ENCODE assay signal across 19 mouse cellular contexts in the genomic region with DNA sequence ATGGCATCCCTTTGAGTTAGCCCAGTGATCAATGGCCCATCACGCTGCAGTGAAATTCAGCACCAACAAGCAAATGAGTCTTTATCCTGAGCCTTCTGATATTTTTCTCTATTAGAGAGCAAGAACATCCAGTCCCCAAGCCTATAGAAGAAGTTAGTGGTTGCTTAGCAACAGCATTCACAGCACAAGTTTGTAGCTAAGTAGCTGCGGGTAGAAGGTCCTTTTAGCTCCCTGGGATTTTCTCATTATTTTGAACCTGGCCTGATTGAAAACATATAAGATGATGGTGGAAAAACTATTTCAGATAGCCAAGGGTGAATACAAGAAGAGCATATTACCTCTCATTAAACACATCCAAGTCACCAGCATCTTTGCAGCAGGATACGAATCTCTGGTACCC.
A peak's percentile ranks its signal among the peaks of the same experiment; 100 is the strongest.
DNase-seq lines count a peak whose midpoint lies in the region; ATAC-seq and TF ChIP-seq lines count a peak whose summit lies in the region.
"Had no signal": no experiment of that assay in that cellular context is flagged by ENCODE, and none has a peak within 500 bp of the region (broad histone marks: within the 10 kb centered on the region; RNA-seq: fewer than 3 reads in every experiment).

No protein-coding gene starts in this region.

- H3K9me3 ChIP-seq in hindbrain, postnatal 0 days (ENCODE audit: low read length) = no peaks in the 10 kb centered on the region
- no peaks in the 10 kb centered on the region for H3K9me3 ChIP-seq in hindbrain, embryonic 13.5 days
- no peaks in the 10 kb centered on the region for H3K9me3 ChIP-seq in forebrain, embryonic 15.5 days
- H3K9me3 ChIP-seq: heart, embryonic 12.5 days; limb, embryonic 15.5 days had no signal

- DNase-seq in hindbrain, postnatal 0 days (ENCODE audit: low spot score) = peak; percentile 72
- peak; percentile 23 for DNase-seq in right cerebral cortex, adult 18-20 months
- DNase-seq in right cerebral cortex, postnatal 4 days = no peak
- peak; percentile 65 for DNase-seq in telencephalon, adult 2 months (ENCODE audit: low read depth, low spot score)
- DNase-seq in kidney, adult 8-10 months = no peak
- no peak for DNase-seq in cerebellum, adult 18-20 months
- DNase-seq: adrenal gland, postnatal 25 days; cerebellum, adult 11 months; gastrocnemius, postnatal 10 days; kidney, adult 9 months; lung, adult 2 months; right cerebral cortex, postnatal 25 days; thymus, postnatal 25 days had no signal

- no peak overlapping the region for H3K9ac ChIP-seq in hindbrain, postnatal 0 days (replicated peaks; ENCODE audit: low read length)
- no peak overlapping the region for H3K9ac ChIP-seq in hindbrain, embryonic 13.5 days
- H3K9ac ChIP-seq in forebrain, embryonic 15.5 days (replicated peaks) = no peak overlapping the region
- H3K9ac ChIP-seq: heart, embryonic 12.5 days; limb, embryonic 15.5 days had no signal

- 32% methylated on average over 3 of the region's 3 CpGs for WGBS in hindbrain, postnatal 0 days
- WGBS in hindbrain, embryonic 13.5 days = 39% methylated on average over 3 of the region's 3 CpGs
- WGBS in forebrain, embryonic 15.5 days = 21% methylated on average over 3 of the region's 3 CpGs

- no peaks in the 10 kb centered on the region for H3K27me3 ChIP-seq in hindbrain, postnatal 0 days (ENCODE audit: insufficient read depth, low read length)
- no peaks in the 10 kb centered on the region for H3K27me3 ChIP-seq in hindbrain, embryonic 13.5 days
- no peaks in the 10 kb centered on the region for H3K27me3 ChIP-seq in forebrain, embryonic 15.5 days
- H3K27me3 ChIP-seq: heart, embryonic 12.5 days; limb, embryonic 15.5 days had no signal

- no peak overlapping the region for H3K27ac ChIP-seq in hindbrain, postnatal 0 days
- no peak overlapping the region for H3K27ac ChIP-seq in hindbrain, embryonic 13.5 days
- no peak overlapping the region for H3K27ac ChIP-seq in forebrain, embryonic 15.5 days (replicated peaks)
- H3K27ac ChIP-seq: limb, embryonic 15.5 days had no signal

- H3K4me3 ChIP-seq in hindbrain, postnatal 0 days (ENCODE audit: low read length) = no peak overlapping the region
- H3K4me3 ChIP-seq in hindbrain, embryonic 13.5 days = no peak overlapping the region
- H3K4me3 ChIP-seq in forebrain, embryonic 15.5 days = no peak overlapping the region
- H3K4me3 ChIP-seq: erythroblast, embryonic 14.5 days; heart, embryonic 12.5 days; limb, embryonic 15.5 days had no signal

- no peak overlapping the region for H3K4me2 ChIP-seq in hindbrain, postnatal 0 days (ENCODE audit: low read depth, low read length)
- H3K4me2 ChIP-seq in hindbrain, embryonic 13.5 days = no peak overlapping the region
- no peak overlapping the region for H3K4me2 ChIP-seq in forebrain, embryonic 15.5 days (replicated peaks)
- H3K4me2 ChIP-seq: heart, embryonic 12.5 days; limb, embryonic 15.5 days had no signal

- TF ChIP-seq CTCF in hindbrain, postnatal 0 days (IDR thresholded peaks at IDR 0.05; ENCODE audit: low read depth) = no peak

- H3K36me3 ChIP-seq in hindbrain, postnatal 0 days (ENCODE audit: insufficient read depth, low read length) = no peaks in the 10 kb centered on the region
- H3K36me3 ChIP-seq in hindbrain, embryonic 13.5 days = no peaks in the 10 kb centered on the region
- H3K36me3 ChIP-seq in forebrain, embryonic 15.5 days = no peaks in the 10 kb centered on the region
- H3K36me3 ChIP-seq: heart, embryonic 12.5 days; limb, embryonic 15.5 days had no signal

- 0 out of 2 replicates have a peak, but pooled peaks have one; percentile 61 for ATAC-seq in hindbrain, postnatal 0 days
- ATAC-seq in hindbrain, embryonic 13.5 days (ENCODE audit: low FRiP score) = no peak
- peak; percentile 74; the same call in 1 of the 2 replicates for ATAC-seq in forebrain, embryonic 15.5 days (replicated peaks)
- ATAC-seq: CD4-positive, CD25-positive, alpha-beta regulatory T cell, adult 4 months had no signal

- H3K4me1 ChIP-seq in hindbrain, postnatal 0 days (ENCODE audit: insufficient read depth, low read length) = no peaks in the 10 kb centered on the region
- peaks cover 6% of the 10 kb centered on the region; the same call in 1 of the 2 replicates for H3K4me1 ChIP-seq in hindbrain, embryonic 13.5 days (replicated peaks)
- peaks cover 9% of the 10 kb centered on the region; the same call in 1 of the 2 replicates for H3K4me1 ChIP-seq in forebrain, embryonic 15.5 days
- H3K4me1 ChIP-seq: heart, embryonic 12.5 days had no signal

Comparison
In these comparisons a context has a peak if more than half of its experiments do, and no peak if none do; other contexts are left out.
1. DNase-seq: peak in hindbrain, postnatal 0 days (single experiment), right cerebral cortex, adult 18-20 months (single experiment) and telencephalon, adult 2 months (single experiment); none in right cerebral cortex, postnatal 4 days (single experiment), kidney, adult 8-10 months (0 of 2) and cerebellum, adult 18-20 months (0 of 2).